Mouse (Mus musculus): ENCODE measurements around the gene Pbp2. TPM values are rescaled to one million over a fixed set of nuclear protein-coding genes. Genes with fewer than 3 reads are reported as not detected.
A peak's percentile ranks its signal among the peaks of the same experiment; 100 is the strongest.

The Pbp2 gene
- polyA plus RNA-seq, 1 experiment from 2014 or later: 1.5 TPM

- Histone ChIP-seq H3K4me2 (replicated peaks) (no peak overlapping the region), H3K9ac (no peak overlapping the region), H3K4me3 (replicated peaks) (no peak overlapping the region), H3K36me3 (no peaks in the 10 kb centered on the region), H3K27ac (replicated peaks) (no peak overlapping the region), H3K9me3 (replicated peaks) (no peaks in the 10 kb centered on the region), H3K4me1 (peaks cover 13% of the 10 kb centered on the region), H3K27me3 (no peaks in the 10 kb centered on the region)
- 72% methylated on average over 9 of the region's 9 CpGs for WGBS
- no peak for ATAC-seq (ENCODE audit: insufficient number of reproducible peaks, low FRiP score, low TSS enrichment, low read depth)
These were observed 14.6 kb upstream of the Pbp2 start for GRCm38 (mm10) chr6:135324686-135325300.

GRCm38 (mm10) chr6:135324111-135324510, 13.9 kb upstream of the Pbp2 start:
- ATAC-seq (ENCODE audit: insufficient number of reproducible peaks, low FRiP score, low TSS enrichment, low read depth): no peak
- H3K27me3 ChIP-seq: no peaks in the 10 kb centered on the region
- peaks cover 13% of the 10 kb centered on the region for H3K4me1 ChIP-seq
- H3K4me3 ChIP-seq (replicated peaks): no peak overlapping the region
- no peak overlapping the region for H3K9ac ChIP-seq
- no peak overlapping the region for H3K4me2 ChIP-seq (replicated peaks)
- H3K27ac ChIP-seq (replicated peaks): no peak overlapping the region
- H3K36me3 ChIP-seq: no peaks in the 10 kb centered on the region
- 67% methylated on average over 3 of the region's 3 CpGs for WGBS
- no peaks in the 10 kb centered on the region for H3K9me3 ChIP-seq (replicated peaks)

GRCm38 (mm10) chr6:135323311-135323982, 13.2 kb upstream of the Pbp2 start:
- Histone ChIP-seq H3K4me3 (replicated peaks) (no peak overlapping the region), H3K27ac (replicated peaks) (peak overlapping the region; percentile 65), H3K4me2 (replicated peaks) (peak overlapping the region; percentile 24; the same call in 1 of the 2 replicates), H3K9ac (no peak overlapping the region), H3K27me3 (no peaks in the 10 kb centered on the region), H3K36me3 (no peaks in the 10 kb centered on the region), H3K4me1 (peaks cover 13% of the 10 kb centered on the region), H3K9me3 (replicated peaks) (no peaks in the 10 kb centered on the region)
- 34% methylated on average over 16 of the region's 16 CpGs for WGBS
- ATAC-seq (ENCODE audit: insufficient number of reproducible peaks, low FRiP score, low TSS enrichment, low read depth): peak; percentile 77

GRCm38 (mm10) chr6:135322749-135323148, 12.5 kb upstream of the Pbp2 start:
- peak overlapping the region; percentile 65 for H3K27ac ChIP-seq (replicated peaks)
- H3K36me3 ChIP-seq: no peaks in the 10 kb centered on the region
- no peaks in the 10 kb centered on the region for H3K9me3 ChIP-seq (replicated peaks)
- H3K27me3 ChIP-seq: no peaks in the 10 kb centered on the region
- no peak for ATAC-seq (ENCODE audit: insufficient number of reproducible peaks, low FRiP score, low TSS enrichment, low read depth)
- no peak overlapping the region for H3K9ac ChIP-seq
- H3K4me2 ChIP-seq (replicated peaks): no peak overlapping the region
- H3K4me3 ChIP-seq (replicated peaks): no peak overlapping the region
- peaks cover 13% of the 10 kb centered on the region for H3K4me1 ChIP-seq
- 61% methylated on average over 7 of the region's 7 CpGs for WGBS

GRCm38 (mm10) chr6:135319431-135319933, 9.3 kb upstream of the Pbp2 start:
- ATAC-seq (ENCODE audit: insufficient number of reproducible peaks, low FRiP score, low TSS enrichment, low read depth): no peak
- Histone ChIP-seq H3K4me3 (replicated peaks) (no peak overlapping the region), H3K27me3 (no peaks in the 10 kb centered on the region), H3K4me1 (peaks cover 13% of the 10 kb centered on the region), H3K27ac (replicated peaks) (no peak overlapping the region), H3K9ac (no peak overlapping the region), H3K4me2 (replicated peaks) (no peak overlapping the region), H3K36me3 (no peaks in the 10 kb centered on the region), H3K9me3 (replicated peaks) (no peaks in the 10 kb centered on the region)
- WGBS: 57% methylated on average over 5 of the region's 5 CpGs

DNA sequence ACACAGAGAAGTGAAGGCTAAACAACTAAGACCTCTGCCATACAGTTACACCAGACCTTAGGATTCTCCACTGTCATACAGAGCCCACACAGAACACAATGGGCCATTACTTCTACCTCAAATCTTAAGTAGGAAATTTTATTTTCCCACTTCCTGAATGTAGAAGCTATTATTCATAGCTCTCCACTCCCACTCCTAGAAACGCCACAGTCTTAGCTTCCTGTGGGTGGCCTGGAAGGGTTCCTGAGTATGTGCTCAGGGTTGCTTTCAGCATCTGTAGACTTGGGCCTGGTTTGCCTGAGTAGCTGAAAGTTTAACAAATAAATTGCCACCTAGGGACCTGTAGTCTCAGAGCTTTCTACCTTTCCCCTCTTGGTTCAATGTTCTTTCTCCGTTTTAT, 5.9 kb upstream of the Pbp2 start:
- H3K4me2 ChIP-seq (replicated peaks): no peak overlapping the region
- no peak overlapping the region for H3K9ac ChIP-seq
- H3K4me1 ChIP-seq: peaks cover 10% of the 10 kb centered on the region; the same call in 1 of the 2 replicates
- WGBS: 66% methylated on average over 2 of the region's 2 CpGs
- H3K27me3 ChIP-seq: no peaks in the 10 kb centered on the region
- no peak overlapping the region for H3K4me3 ChIP-seq (replicated peaks)
- H3K36me3 ChIP-seq: no peaks in the 10 kb centered on the region
- ATAC-seq (ENCODE audit: insufficient number of reproducible peaks, low FRiP score, low TSS enrichment, low read depth): no peak
- no peak overlapping the region for H3K27ac ChIP-seq (replicated peaks)
- no peaks in the 10 kb centered on the region for H3K9me3 ChIP-seq (replicated peaks)

DNA sequence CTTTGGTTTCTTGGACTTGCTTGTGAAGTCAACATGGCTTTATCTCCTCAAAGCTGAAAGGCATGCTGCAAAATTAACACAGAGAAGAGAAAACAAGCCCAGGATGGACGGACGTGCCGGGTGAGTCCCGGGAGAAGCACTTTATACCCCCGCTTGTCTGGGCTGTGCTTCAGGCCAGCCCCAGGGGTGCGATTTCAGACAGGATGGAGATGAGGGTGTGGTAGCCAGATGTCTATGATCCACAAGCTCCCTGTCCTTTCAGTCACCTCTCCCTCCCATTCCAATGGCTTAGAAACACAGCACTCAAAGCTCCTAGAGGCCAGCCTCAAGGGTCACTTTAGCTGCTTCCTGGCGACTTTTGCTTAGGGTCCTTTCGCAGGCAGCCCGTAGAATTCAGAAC, 3.8 kb upstream of the Pbp2 start:
- no peak overlapping the region for H3K9ac ChIP-seq
- no peak for ATAC-seq (ENCODE audit: insufficient number of reproducible peaks, low FRiP score, low TSS enrichment, low read depth)
- H3K9me3 ChIP-seq (replicated peaks): no peaks in the 10 kb centered on the region
- 0 out of 2 replicates have a peak overlapping the region, but pooled peaks have one; percentile 2 for H3K27ac ChIP-seq (replicated peaks)
- WGBS: 38% methylated on average over 9 of the region's 9 CpGs
- no peak overlapping the region for H3K4me2 ChIP-seq (replicated peaks)
- no peaks in the 10 kb centered on the region for H3K27me3 ChIP-seq
- H3K4me3 ChIP-seq (replicated peaks): no peak overlapping the region
- no peaks in the 10 kb centered on the region for H3K36me3 ChIP-seq
- H3K4me1 ChIP-seq: peaks cover 10% of the 10 kb centered on the region; the same call in 1 of the 2 replicates

DNA sequence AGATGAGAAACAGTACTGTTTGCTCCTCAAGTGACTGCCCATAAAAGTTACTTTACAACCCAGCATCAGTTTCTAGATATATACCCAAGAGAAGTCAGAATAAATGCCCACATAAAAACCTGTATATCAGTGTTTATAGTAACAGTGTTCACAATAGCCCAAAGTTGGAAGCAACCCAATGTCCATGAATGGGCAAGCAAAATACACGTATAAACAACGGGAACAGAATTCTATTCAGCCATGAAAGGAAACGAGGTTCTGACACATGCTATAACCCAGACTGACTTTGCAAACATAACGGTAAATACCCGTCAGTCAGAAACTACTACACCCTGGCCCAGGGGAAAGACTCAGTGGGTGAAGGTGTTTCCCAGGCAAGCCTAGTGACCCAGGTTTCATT, 1.8 kb upstream of the Pbp2 start:
- Histone ChIP-seq H3K4me1 (peaks cover 10% of the 10 kb centered on the region; the same call in 1 of the 2 replicates), H3K36me3 (no peaks in the 10 kb centered on the region), H3K9me3 (replicated peaks) (no peaks in the 10 kb centered on the region), H3K4me2 (replicated peaks) (no peak overlapping the region), H3K9ac (no peak overlapping the region), H3K4me3 (replicated peaks) (no peak overlapping the region), H3K27ac (replicated peaks) (no peak overlapping the region), H3K27me3 (no peaks in the 10 kb centered on the region)
- ATAC-seq (ENCODE audit: insufficient number of reproducible peaks, low FRiP score, low TSS enrichment, low read depth): no peak
- 72% methylated on average over 5 of the region's 5 CpGs for WGBS

DNA sequence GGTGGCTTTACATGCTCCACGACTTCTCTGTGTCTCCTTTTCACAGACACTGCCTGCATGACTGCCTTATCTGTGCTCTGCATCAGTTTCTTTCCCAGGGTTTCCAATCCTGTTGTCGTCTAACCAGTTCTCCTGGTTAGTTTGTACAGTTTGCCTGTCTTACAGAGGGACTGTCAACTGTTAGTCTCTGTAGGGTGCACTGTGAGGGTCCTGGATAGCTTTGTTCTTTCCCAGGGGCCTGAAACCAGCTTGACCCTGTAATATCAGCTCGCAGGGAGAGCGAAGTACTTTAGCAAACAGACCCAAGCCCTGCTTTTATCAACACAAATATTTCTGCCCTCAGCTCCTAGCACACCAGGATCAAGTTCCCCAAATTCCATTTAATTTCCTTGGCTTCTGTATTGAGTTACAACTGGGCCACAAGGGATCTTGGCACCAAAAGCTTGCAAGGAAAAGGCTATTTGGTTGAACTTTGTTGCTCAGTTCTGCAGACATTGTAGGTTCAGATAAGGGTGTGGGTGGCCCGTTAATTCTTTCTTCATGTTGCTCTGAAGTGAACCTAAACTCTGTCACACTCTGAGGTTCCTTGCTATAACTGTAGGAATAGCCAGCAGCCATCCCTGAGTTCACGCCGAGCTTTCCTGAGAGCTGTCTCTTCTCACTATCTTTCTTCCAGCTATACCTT, 5.5 kb downstream of the Pbp2 start:
- H3K4me2 ChIP-seq (replicated peaks): no peak overlapping the region
- WGBS: 33% methylated on average over 7 of the region's 7 CpGs
- peak overlapping the region; percentile 60 for H3K27ac ChIP-seq (replicated peaks)

GRCm38 (mm10) chr6:135302421-135303125, 7.6 kb downstream of the Pbp2 start:
- Histone ChIP-seq H3K36me3 (no peaks in the 10 kb centered on the region), H3K4me1 (peaks cover 13% of the 10 kb centered on the region; the same call in 1 of the 2 replicates), H3K9me3 (replicated peaks) (no peaks in the 10 kb centered on the region), H3K4me2 (replicated peaks) (no peak overlapping the region), H3K4me3 (replicated peaks) (no peak overlapping the region), H3K27me3 (no peaks in the 10 kb centered on the region), H3K27ac (replicated peaks) (no peak overlapping the region), H3K9ac (no peak overlapping the region)
- ATAC-seq (ENCODE audit: insufficient number of reproducible peaks, low FRiP score, low TSS enrichment, low read depth): no peak
- WGBS: 89% methylated on average over 10 of the region's 10 CpGs

More for the DNA sequence above, 5.5 kb downstream of the Pbp2 start:
- Histone ChIP-seq H3K4me1 (peaks cover 10% of the 10 kb centered on the region; the same call in 1 of the 2 replicates), H3K9ac (no peak overlapping the region), H3K9me3 (replicated peaks) (no peaks in the 10 kb centered on the region), H3K36me3 (no peaks in the 10 kb centered on the region), H3K4me3 (replicated peaks) (no peak overlapping the region), H3K27me3 (no peaks in the 10 kb centered on the region)
- no peak for ATAC-seq (ENCODE audit: insufficient number of reproducible peaks, low FRiP score, low TSS enrichment, low read depth)

GRCm38 (mm10) chr6:135300469-135300868, 9.7 kb downstream of the Pbp2 start:
- ATAC-seq (ENCODE audit: insufficient number of reproducible peaks, low FRiP score, low TSS enrichment, low read depth): no peak
- 79% methylated on average over 4 of the region's 4 CpGs for WGBS

More at GRCm38 (mm10) chr6:135300469-135300868, 9.7 kb downstream of the Pbp2 start:
- Histone ChIP-seq H3K27ac (replicated peaks) (no peak overlapping the region), H3K4me3 (replicated peaks) (no peak overlapping the region), H3K36me3 (no peaks in the 10 kb centered on the region), H3K9me3 (replicated peaks) (no peaks in the 10 kb centered on the region), H3K4me1 (peaks cover 28% of the 10 kb centered on the region), H3K4me2 (replicated peaks) (no peak overlapping the region), H3K27me3 (no peaks in the 10 kb centered on the region), H3K9ac (no peak overlapping the region)
